Mouse (Mus musculus): ENCODE measurements around the gene Slc35g1.

The Slc35g1 gene

DNA sequence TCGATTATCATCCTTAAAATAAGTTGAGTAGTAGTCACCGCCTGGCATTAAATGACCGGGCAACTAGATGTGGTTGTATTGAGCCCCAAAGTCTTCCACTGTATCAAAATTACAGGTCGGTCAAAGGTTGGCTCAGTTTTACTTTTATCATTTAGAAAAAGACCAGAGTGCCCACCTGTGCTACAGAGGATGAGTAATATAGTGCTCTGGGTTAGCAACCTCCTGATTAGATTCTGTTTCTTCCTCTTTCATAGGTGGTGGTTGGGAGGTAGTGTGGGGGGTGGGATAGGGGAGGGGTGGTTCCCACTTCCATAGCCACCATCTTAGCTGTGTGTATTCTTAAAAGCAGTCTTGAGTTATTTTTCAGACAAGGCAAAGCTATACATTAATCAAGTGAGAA, 7.9 kb upstream of the Slc35g1 start:
- DNase-seq (ENCODE audit: low read depth, low spot score) = peak; percentile 62

DNA sequence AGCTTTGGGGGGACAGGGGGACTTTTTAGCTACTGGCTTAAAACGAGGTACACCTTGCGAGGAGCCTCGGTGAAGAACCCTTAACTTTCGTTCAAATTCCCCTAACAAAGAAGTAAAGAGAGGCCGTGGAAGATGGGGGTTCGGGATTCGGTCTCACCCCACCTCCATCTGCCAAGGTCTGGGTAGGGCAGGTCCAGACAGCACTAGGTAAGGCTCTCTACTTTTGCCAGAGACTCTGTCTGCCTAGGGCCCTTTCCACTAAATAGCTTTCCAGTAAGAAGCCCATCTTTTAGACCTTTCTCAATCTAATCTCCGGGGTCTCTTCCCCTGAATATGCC, 822 bp downstream of the Slc35g1 start:
- no peak for DNase-seq (ENCODE audit: low read depth, low spot score)

DNA sequence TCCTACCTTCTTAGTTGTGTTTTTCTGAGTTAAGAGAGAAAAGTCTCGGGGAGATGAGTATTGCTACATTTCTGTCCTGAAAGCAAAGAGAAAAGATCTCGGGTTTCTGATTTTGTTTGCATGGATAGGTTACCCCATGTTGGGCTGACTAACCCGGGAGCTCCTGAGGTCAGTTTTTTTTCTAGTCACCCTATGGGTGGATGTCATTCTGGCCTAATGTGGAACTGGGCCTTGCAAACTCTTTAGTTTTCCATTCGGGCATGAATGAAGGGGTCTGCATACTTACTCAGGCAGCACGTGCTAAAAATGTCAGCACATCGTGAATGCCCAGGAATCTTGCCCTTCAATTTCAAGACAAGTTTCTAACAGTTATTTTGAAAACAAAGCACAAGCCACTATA, 1.2 kb downstream of the Slc35g1 start:
- DNase-seq (ENCODE audit: low read depth, low spot score) = peak; percentile 45

DNA sequence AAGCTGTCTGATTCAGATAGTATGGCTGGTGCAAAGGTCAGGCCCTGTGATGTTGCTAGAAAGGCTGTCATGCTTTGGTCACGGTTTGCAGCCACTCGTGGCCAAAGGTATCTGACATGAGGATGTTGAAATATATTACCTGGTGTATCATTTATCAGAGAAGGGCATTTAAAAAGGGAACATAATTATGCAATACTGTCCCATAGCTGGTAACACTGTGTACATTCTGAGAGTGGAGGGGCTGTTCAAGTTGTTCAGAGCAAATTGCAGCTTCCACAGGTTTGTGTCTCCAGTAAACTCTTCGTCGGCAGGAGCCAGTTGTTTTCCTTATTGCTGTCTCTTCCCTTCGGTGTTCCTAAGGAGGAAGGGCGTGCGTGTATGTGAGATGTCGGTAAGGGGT, 3.2 kb downstream of the Slc35g1 start:
- no peak for DNase-seq (ENCODE audit: low read depth, low spot score)

DNA sequence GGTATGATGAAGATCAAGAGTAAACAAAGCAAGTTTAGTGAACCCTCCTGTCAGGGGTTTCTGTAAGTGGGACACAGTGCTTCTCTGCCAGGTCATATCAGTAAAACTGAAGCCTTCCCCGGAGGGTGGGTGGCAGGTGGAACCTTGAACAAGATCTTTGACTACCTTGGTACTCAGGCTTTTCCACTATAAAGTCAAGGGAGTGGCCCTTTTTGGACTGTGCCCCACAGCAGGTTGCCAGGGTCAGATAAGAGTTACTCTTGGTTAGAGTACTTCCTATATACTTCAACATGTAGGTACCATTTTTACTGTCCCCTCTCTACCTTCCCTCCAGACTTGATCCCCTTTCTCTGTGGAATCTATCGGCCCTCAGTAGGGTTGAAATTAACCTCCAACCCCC, 5.1 kb downstream of the Slc35g1 start:
- DNase-seq (ENCODE audit: low read depth, low spot score) = no peak

DNA sequence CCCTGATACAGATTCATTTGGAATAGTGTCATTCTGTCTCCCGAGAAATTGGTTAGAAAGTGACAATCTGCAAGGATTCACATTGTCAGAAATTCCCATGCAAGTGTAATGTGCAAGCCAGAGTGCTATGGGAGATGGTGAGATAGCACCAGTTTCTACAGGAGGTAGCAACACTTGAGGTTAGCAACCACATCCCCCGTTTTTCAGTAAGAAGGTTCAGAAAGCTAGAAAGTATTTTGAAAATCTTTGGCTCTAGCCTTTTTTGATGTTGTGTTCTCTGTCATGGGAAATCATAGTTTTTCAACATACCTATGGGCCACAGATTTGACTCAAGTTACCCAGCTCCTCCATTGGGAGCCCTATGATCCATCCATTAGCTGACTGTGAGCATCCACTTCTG, 5.6 kb downstream of the Slc35g1 start:
- no peak for DNase-seq (ENCODE audit: low read depth, low spot score)

DNA sequence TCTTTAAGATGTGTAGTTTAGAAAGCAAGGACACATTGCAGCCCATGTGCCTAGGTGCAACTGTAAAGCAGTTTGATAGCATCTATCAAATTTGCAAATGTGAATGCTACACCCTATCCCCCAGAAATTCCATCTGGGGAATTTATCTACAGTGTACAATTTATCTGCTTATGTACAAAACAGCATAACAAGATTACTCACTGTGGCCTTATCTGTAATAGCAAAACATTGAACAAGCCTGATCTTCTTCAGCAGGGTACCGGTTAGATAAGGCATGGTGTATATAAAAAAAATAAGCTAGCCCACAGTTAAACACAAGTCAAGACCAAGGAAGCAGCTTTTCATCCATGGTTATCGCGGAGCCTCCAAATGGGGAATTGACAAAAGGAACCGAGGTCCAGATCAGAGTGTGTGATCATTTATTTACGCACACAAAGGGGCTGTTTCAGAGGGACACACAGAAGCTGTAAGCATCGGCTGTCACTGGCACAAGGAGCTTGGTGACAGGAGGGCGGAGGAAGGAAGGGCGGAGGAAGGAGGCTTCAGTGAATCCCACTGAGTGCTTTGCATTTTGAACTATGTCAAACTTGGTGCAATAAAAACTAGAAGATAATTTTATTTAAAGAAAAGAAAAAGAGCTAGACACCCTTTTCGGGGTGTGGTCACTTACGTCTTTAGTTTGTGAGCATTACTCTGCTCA, 14.7 kb downstream of the Slc35g1 start:
- DNase-seq (ENCODE audit: low read depth, low spot score) = no peak

DNA sequence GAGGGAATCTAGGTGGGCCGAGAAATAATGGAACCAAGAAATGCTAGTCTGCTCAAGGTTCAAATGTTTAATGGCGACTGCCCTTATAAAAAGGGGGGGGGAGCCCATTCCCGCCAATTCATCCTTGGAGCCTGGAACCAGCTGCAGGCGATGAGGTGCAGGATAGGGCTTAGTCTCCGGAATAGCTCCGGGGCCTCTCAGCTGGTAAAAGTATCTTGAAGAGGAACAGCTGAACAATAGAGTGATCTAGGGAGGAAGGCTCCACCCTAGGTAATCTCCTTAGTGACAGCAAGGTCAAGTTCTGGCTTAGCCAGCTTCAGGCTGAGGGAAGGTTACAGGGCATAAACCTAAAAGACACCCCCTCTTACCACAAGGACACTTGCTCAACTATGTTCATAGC, 18.1 kb downstream of the Slc35g1 start:
- no peak for DNase-seq (ENCODE audit: low read depth, low spot score)

DNA sequence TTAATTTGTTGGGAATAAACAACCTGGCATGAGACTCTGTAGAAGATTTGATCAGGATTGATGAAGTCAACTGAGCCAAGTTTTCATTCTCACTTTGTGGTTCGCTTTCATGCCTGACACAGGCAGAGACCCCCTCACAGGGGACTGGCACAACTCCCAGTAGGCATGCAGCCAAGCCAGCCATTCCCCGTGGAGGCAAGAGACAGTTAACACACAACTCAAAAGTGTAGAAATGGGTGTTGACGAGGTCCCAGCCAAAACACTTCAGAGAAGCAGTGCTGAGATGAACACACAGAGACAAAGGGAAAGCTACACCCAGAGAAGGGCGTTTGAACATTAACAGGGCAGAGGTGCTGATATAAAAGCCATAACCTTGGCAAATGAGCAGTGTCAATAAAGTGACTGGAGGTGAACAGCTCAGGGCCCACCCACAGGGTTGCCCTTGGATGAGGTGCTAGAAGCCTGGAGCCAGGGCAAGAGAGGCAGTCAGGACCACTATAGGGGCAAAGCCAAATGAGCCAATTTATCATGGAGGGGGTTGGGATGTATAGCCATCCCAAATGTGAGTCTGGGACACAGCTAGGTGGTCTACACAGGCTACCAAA, 23.1 kb downstream of the Slc35g1 start:
- DNase-seq (ENCODE audit: low read depth, low spot score) = no peak

DNA sequence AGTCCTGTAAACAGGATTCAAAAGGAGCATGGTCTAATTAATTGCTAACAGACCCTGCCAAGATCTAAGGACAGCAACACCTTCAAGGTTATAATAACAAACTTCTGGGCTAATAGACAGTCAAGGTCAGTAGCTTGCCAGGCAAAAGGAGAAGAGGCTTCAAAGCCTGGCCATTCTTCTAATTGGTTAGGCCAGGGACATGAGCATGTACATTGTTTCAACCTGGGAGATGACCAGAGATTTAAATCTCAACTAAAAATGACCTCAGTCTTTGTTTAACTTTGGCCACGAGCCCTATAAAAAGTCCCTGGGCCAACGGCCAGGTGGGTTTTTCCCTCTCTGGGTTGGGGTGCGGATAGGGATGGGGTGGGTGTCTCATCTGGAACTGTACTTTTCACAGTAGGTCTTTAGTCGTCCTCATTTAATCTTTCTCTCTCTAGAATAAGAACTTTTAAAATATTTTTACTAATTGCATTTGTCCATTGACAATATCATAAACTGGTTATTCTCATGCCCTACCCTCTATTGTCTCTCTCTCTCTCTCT, 25.0 kb downstream of the Slc35g1 start:
- no peak for DNase-seq (ENCODE audit: low read depth, low spot score)

DNA sequence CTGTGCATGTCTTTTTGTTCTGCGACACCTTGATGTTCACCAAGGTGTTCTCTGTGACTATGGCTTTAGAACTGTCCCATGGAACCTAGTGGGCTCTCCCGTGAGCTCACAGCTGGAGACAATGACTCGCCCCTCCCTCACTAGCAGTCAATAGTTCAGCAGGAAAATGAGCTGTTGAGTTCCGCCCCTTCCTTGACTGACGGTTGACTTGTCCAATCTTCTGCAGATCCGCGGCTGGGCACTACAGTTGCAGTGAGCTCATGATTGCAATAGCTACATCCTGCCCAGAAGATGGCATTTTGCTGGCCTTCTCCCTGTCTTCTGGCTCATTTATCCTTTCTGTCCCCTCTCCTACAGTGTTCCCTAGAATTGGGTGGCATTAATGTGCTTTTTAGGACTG, 25.7 kb downstream of the Slc35g1 start:
- peak; percentile 36 for DNase-seq (ENCODE audit: low read depth, low spot score)

DNA sequence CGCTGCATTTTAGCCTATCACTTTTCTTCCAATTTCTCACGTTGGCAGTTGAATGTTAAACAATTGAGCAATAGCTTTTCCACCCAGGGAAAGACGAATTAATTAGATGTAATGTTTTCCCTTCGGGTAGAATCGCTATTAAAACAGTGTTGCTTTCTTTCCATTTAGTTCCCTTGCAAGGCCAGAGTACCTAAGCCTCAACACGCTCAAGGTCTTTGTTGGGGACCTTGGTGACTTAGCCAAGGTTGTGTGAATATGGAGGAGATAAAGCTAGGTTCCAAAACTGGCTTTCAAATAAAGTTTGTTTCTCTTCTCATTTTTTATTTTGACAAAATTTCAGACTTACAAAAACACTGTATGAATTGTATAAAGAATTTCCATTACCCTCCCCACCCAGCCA, 27.1 kb downstream of the Slc35g1 start:
- DNase-seq (ENCODE audit: low read depth, low spot score) = no peak

DNA sequence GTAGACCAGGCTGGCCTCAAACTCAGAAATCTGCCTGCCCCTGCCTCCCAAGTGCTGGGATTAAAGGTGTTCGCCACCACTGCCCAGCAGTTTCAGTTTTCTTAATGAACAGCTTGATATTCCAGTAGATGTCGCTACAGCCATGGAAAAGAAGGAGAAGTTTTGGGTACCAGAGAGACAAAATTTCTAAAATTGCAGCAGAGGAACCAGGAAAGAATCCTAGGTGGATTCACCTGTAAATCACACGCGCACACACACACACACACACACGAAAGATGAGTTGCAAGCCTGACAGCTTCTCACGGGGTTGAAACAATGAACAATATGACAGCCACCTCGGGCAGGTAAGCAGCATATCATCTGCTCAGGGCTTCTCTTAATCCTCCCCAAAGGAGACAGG, 28.1 kb downstream of the Slc35g1 start:
- peak; percentile 10 for DNase-seq (ENCODE audit: low read depth, low spot score)

DNA sequence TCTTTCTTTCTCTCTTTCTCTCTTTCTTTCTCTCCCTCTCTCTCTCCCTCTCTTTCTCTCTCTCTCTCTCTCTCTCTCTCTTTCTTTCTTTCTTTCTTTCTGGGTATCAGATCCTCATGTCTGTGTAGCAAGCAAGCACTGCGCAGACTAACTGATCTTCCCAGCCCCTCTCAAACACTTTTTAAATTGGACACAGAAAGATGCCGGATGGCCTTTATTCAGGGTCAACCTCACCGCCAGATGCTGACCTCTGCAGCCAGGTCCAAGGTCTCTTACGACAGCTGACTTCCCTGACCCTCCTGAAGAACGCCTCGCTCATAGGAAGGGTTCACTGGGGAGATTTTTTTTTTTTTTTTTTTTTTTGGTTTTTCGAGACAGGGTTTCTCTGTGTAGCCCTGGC, 28.8 kb downstream of the Slc35g1 start:
- no peak for DNase-seq (ENCODE audit: low read depth, low spot score)

DNA sequence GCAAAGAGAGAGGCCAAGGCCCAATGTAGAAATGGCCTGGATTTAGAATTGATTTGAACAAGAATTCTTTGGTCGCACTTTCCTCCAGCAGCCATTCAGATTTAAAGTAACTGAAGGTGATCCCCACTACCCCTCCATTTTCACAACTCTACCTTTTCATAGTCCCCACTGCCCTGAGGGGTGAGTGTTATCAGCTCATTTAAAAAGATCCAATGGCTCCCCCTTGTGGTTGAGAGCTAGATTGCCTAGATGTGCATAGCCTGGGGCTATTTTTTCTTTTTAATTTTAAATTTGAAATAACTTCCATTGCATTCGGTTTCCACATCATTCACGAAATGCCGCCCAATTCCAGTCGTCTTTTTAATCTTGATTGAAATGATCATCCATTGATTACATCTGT, 33.5 kb downstream of the Slc35g1 start:
- DNase-seq (ENCODE audit: low read depth, low spot score) = peak; percentile 64

DNA sequence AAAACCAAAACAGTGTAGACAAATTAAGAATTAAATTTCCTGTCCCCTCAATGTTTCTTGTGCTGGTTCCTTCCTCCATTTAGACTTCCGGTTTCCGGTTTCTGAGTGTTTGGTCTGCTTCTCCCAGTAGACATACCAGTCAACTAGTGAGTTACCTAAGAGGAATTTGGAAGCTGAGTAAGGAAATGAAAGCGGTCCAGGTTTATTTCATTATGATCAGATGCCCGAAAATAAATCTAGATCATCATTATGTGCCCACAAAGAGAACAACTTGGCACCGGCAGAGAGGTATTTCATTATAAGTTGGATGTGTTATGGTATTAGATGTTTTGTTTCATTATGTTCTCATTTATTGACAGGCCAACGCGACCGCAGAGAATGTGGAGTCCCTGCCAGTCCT, 34.7 kb downstream of the Slc35g1 start:
- DNase-seq (ENCODE audit: low read depth, low spot score) = no peak

DNA sequence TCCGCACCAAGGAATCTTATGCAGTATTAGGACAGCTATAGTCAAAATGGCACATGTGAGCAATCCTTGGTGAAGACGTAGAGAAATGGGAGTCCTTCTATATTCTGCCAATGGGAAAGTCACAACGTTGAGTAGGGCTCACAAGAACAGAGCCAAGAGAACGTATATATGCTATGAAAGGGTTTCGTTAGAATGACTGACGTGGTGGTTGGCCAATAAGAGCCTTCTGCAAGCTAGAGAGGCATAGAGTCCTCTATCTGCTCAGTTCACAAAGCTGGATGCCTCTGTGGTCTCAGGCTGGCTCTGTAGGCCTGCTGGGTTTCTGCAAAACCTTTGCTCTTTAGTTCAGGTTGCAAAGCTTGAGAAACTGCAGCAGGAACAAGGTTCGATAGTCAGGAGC, 35.5 kb downstream of the Slc35g1 start:
- DNase-seq (ENCODE audit: low read depth, low spot score) = no peak

DNA sequence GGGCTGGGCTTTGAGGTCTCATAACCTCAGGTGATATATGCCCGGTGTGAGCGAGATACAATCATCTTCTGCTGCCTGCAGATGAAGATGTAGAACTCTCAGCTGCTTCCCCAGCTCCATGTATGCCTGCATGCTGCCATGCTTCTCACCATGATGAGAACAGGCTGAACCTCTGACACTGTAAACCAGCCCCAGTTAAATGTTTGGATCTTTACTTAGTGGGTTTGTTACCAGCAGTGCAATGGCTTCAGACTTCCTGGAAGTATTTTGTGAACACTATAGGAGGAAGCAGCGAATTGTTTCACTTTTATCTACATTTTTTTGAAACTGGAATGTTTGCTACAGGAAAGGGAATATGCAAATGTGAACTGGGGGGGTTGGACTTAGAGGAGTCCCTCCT, 36.2 kb downstream of the Slc35g1 start:
- DNase-seq (ENCODE audit: low read depth, low spot score) = no peak

DNA sequence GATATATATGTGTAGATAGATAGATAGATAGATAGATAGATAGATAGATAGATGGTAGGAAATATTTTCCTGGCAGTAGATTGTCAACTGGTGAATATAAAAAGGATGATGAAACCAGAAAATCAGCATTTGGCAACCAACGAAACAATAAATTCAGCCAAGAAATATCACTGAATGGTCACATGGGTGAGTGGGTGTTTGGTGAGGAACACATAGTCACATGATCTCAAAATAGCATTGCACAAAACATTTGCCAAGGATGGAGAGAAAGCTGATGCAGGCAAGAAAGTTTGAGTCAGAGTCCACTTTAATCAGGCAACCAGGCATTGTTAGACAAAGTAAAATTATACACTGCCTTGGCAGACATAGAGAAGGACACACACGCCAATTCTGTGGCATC, 37.6 kb downstream of the Slc35g1 start:
- no peak for DNase-seq (ENCODE audit: low read depth, low spot score)

DNA sequence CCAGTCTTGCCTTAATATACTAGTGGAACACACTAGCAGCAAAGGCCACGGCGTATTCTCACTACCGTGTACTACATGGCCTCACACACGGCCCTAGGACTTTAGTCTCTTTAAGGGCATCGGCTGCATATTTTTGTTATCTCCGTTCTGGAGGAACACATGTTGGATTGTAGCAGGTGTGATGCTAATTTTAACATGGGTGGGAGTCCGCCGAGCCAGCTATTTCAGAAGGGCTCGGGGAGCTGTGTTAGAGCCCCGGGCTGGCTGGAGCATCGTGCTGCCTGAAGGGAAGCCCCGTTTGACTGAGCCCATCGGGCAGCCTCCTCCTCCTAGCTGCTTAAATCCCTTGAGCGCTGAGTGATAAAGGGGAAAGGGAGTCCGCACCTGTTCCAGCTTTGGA, 39.4 kb downstream of the Slc35g1 start:
- DNase-seq (ENCODE audit: low read depth, low spot score) = no peak

DNA sequence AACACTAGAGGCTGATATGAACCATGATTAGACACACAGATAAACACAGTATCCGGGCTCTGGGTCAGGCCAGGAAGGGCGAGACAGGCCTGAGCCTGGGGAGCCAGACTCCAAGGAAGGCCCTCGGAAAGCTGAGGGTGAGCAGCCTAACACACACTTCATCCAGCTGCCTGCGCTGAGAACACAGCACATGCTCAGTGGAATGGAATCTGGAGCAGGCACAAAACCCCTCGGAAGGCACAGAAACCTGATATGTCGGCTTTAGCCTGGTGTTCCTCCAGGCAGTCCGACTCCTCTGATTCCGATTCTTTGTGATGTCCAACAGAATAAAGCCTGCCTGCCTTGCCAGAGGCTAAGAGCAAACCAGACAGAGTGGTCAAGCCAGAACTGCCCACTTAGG, 46.1 kb downstream of the Slc35g1 start:
- no peak for DNase-seq (ENCODE audit: low read depth, low spot score)

DNA sequence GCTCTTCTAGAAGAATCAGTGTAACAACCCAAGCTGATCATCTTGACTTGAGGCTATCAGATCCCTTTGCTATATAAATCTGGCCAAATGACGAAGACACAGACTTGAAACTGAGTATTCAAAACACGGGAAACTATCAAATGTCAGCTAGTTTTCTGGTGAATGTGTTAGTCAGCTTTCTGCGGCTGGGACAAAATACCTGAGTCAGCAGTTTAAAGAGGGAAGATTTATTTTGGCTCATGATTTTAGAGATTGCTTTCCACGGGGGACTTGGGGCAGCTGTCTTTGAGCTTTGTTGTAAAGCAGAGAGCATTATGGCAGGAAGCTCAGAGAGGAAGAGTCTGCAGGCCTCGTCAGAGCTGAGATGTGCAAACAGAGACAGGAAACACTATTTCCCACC, 50.0 kb downstream of the Slc35g1 start:
- DNase-seq (ENCODE audit: low read depth, low spot score) = no peak
